In genomic region chr1:87326742-87327163, GRCm38 (mm10) we compare ENCODE assay signal across 8 mouse cellular contexts. TPM values are rescaled to one million over a fixed set of nuclear protein-coding genes. Genes with fewer than 3 reads are reported as not detected.
DNase-seq lines count a peak whose midpoint lies in the region; ATAC-seq and TF ChIP-seq lines count a peak whose summit lies in the region.

TSS of gene Gigyf2 (plus strand) at chr1:87326998.

- WGBS in hindbrain, embryonic 13.5 days = under 1% methylated on average over 29 of the region's 36 CpGs

- H3K4me3 ChIP-seq in hindbrain, embryonic 13.5 days = peak within 1 kb of the TSS; percentile 99

- H3K36me3 ChIP-seq in hindbrain, embryonic 13.5 days = no peaks in the 10 kb centered on the region

- no peak for TF ChIP-seq CTCF in Patski (IDR thresholded peaks at IDR 0.05)

- H3K27me3 ChIP-seq in Patski = no peaks in the 10 kb centered on the region
- H3K27me3 ChIP-seq in hindbrain, embryonic 13.5 days = no peaks in the 10 kb centered on the region

- CTCF ChIA-PET in Patski (lab: Charles Lee) = no interaction called here

- H3K9ac ChIP-seq in hindbrain, embryonic 13.5 days = peak within 1 kb of the TSS; percentile 97

- peaks cover 13% of the 10 kb centered on the region for H3K4me1 ChIP-seq in hindbrain, embryonic 13.5 days (replicated peaks)

- in situ Hi-C loops in Patski (cut with MboI; ENCODE audit: low pct_unique_long_range_greater_than_20kb) = no loop called here

- peaks cover 1% of the 10 kb centered on the region for H3K9me3 ChIP-seq in hindbrain, embryonic 13.5 days

- POLR2A ChIA-PET in Patski (lab: Charles Lee) = interaction anchor here (0.5 to 1.6 kb wide), 4 partner anchors 12 to 328 kb away, joined by 3 to 7 read pairs (median 4); no protein-coding TSS in a partner anchor

- H3K27ac ChIP-seq in hindbrain, embryonic 13.5 days = peak within 1 kb of the TSS; percentile 95

- DNase-seq in Patski (ENCODE audit: low read depth, low spot score) = peak; percentile 79
- DNase-seq in cerebellum, postnatal 14 days = peak; percentile 97 to 98
- DNase-seq in frontal cortex, postnatal 14 days (ENCODE audit: low spot score in 2 of 2) = peak; percentile 91 to 92
- peak; percentile 86 to 92 for DNase-seq in layer of hippocampus, postnatal 25 days (ENCODE audit: extremely low spot score in 1 of 2, low spot score in 1 of 2)
- DNase-seq in lung, postnatal 25 days (ENCODE audit: low spot score) = peak; percentile 96
- peak; percentile 95 for DNase-seq in retina, embryonic 14.5 days (ENCODE audit: low spot score)
- peak; percentile 98 for DNase-seq in thymus, postnatal 4 days

- peak within 1 kb of the TSS; percentile 76 for H3K4me2 ChIP-seq in hindbrain, embryonic 13.5 days

- peak; percentile 68 for ATAC-seq in Patski
- peak; percentile 98 for ATAC-seq in hindbrain, embryonic 13.5 days (ENCODE audit: low FRiP score)

RNA-seq across cellular contexts. Expression of gene Gigyf2, which starts in this region (rescaled TPM):
- polyA plus RNA-seq in Patski (2021) = 107 TPM
- polyA plus RNA-seq in hindbrain, embryonic 13.5 days (2015; fragmentation: Nextera tagmentation; extraction: Ambion mirVana) = 75.2 and 79.7 TPM in 2 replicates
- 100 to 1,000 TPM in 1 of 2 experiments, 10 to 100 TPM in 1; 96.8 to 112 TPM for total RNA-seq in layer of hippocampus, postnatal 25 days (2021)

Comparison
In these comparisons a context has a peak if more than half of its experiments do, and no peak if none do; other contexts are left out.
1. Peak in every context shown above with its lines: DNase-seq, ATAC-seq, H3K4me3 ChIP-seq and H3K27ac ChIP-seq.